Mouse (Mus musculus): ENCODE results near the gene Pdlim1.
A peak's percentile ranks its signal among the peaks of the same experiment; 100 is the strongest.

Gene Pdlim1

DNA sequence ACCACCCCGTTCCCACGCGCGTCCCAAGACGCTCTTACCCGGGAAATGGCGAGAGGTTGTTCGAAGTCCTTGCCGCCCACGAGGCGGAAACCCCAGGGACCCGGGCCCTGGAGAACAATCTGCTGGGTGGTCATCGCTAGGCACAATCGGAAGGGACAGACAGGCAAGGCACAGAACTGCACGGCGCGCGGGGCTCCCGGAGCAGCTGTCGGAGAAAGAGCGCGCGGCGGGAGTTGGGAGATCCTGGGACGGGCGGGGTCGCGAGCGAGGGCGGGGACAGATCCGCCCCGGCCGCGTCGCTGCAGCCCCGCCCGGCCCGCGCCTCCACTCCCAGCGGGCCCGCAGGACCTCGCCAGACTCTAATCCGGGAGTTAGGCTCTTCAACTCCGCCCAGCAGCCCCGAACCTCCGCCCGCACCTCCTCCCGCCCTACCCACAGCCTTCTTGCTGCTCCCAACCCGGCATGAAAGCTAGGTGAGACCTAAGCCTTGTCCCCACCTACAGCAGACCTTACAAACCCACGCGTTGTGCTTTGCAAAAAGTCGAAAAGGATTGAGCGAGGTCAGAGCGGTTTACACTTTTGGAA, at the start of gene Pdlim1:
Gene Pdlim1, minus strand, starts transcription at position 535 of the 585 bp plus-strand sequence.
- peak; percentile 85 for DNase-seq (ENCODE audit: low spot score)

DNA sequence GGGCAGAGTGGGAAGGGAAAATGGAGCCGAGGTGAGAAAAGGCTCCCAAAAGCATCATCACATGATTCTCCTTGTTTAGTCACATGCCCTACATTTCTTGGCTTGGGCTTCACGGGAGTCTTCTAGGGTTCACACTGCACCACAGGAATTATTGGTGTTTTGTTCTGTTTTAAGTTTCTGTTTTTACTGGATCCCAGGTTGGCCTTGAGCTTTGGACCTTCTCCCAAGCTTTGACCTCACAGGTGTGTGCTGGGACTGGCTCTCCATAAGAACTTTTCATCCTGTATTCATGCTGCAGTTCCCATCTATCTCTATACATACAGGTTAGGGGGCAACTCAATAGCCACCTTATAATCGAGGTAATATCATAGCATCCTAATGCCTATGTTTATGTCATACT, 47.6 kb upstream of the Pdlim1 start:
- no peak for DNase-seq (ENCODE audit: low spot score)

GRCm38 (mm10) chr19:40318511-40318910, 46.9 kb upstream of the Pdlim1 start:
- DNase-seq (ENCODE audit: low spot score), result no peak

- no peak for DNase-seq (ENCODE audit: low spot score)
These were observed 45.4 kb upstream of the Pdlim1 start for GRCm38 (mm10) chr19:40317001-40317400.

- no peak for DNase-seq (ENCODE audit: low spot score)
These were observed 42.6 kb upstream of the Pdlim1 start for GRCm38 (mm10) chr19:40314252-40314651.

DNA sequence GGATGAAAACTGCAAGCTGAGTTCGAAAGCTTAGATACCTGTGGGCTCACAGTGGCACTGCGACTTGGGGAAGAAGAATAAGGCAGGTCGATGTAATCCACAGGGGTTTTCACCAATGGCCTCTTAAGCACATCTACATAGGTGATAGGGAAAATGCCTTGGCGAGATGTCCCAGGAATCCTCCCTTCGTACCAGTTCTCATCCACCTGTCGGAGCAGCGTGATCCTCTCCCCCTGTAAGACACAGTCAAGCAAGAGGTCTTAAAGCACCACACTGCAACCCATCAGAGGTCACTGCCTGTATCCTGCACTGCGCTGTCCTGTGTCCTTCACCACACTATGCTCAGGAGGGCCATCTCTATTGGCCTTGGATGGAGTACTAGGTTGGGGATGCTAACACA, 40.0 kb upstream of the Pdlim1 start:
- no peak for DNase-seq (ENCODE audit: low spot score)

GRCm38 (mm10) chr19:40310410-40311130, 38.9 kb upstream of the Pdlim1 start:
- no peak for DNase-seq (ENCODE audit: low spot score)

DNA sequence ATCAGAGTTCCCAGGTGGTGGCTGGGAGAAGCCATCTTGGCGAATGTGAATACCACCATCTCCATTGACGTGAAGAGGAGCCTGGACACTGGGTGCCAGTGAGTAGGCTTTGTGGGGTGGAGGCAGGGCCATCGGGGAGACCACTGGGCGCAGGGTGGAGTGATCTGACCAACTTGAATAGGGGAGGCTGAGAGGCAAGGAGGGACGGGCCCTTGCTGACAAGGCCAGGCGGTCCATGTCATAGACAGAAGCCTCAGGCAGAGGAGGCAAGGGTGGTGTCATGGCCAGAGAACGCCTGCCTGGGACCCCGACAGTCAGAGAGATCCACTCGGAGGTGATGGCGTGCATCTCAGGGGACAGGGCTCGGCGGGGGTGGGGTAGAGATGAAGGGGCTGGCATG, 38.3 kb upstream of the Pdlim1 start:
- DNase-seq (ENCODE audit: low spot score), result no peak

DNA sequence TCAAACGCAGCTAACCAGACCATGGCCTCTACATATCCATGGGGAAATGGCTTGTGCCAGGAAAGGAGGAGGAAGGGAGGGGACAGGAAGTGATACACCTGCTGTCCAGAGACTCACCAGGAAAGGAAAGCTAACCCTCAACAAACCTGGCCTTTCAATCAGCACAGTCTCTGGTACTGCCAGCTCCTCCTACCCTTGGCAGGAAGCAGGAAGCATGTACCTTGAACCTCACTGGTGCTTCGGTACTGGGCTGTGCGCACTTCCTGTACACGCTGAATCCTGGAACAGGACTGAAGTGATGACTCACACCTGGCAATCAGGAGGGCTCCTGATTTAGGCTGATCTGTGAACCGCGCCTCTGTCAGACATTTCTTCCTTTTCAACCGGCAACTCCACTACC, 35.9 kb upstream of the Pdlim1 start:
- DNase-seq (ENCODE audit: low spot score), result no peak

GRCm38 (mm10) chr19:40306631-40307030, 35.0 kb upstream of the Pdlim1 start:
- DNase-seq (ENCODE audit: low spot score), result no peak

DNA sequence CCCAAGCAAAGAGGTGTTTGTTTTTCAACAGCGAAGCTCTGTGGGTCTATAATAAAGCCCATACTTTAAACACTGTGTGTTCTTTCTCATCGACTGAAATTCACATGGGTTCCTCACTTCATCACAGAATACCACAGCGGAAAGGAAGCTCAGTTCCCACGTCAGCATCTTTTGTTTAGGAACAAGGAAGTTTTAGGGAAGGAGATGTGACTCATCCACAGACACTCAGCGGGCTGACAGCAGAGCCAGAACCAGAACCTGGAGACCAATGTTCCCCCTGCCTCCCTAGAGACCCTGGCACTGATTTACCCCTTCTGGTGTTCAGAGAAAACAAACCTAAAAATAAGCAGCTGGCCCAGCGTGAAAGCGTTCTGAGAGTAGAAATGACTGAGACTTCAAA, 33.8 kb upstream of the Pdlim1 start:
- no peak for DNase-seq (ENCODE audit: low spot score)

DNA sequence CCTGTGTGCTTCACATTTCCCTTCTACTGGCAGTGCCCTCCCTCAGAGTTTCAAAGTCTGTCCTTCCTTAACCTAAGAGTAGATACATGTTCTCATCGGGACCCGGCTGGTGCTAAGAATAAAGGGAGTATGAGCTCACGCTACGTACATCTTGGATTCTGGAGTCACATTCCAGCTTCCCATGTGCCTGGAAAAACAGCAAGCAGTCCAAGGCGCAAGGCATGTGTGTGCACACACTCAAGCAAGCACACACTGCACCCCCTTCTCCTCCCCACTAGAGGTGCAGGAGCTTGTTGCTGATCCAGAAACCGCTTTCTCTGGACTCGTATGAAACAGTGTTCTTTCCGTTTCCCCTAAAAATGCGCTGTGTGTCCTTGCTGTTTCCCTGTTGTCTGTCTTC, 31.3 kb upstream of the Pdlim1 start:
- DNase-seq (ENCODE audit: low spot score), result no peak

DNA sequence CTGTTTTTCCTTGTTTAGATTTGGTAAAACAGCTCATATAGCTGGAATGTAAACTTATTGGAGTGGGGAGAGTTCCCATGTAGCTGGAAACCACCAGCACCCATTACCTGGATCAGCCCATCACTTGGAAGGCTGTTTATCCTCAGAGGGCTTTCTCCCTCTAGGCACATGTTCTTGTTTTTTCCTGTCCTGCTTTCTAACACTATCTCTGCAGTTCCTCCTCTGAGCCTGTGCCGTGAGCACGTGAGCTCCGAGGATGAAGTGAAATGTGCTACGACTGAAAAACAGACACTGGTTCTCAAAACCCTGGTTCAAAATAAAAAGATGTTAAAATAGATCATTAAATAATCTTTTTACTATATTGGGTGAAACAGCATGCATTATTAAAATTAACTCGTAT, 30.8 kb upstream of the Pdlim1 start:
- DNase-seq (ENCODE audit: low spot score), result no peak

DNA sequence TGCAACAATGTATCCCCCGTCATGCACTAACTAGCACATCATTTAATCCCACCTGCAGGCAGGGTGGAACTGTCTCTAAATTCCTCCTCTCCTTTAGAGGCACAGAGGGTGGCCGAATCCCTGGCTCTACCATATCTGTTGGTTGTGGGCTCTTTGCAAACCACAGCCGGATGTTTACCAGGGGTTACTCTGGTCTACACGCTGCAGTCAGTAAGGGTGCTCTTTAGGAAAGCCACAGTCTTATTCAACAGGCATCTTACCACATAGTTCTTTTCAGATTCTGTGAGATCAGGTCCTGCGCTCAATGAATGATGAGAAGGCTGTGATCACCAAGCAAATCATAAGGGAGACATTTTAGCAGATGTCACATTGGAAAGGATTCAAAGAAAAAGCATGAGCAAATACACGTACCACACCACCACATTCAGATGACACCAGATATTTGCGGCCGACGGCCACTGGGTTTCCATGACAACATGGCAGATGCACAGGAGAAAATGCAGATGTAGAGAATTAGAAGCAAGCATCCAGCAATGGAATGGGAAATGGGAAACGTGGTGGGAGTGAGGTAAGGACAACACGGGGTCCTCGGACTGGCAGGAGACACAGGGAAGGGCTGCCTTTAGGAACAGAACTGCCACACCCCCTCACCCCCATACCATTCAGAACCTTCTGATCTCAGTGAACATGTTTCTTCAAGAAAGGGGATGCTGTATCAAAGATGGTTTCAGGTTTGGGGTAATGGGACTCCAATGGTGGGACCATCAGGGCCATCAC, 28.5 kb upstream of the Pdlim1 start:
- DNase-seq (ENCODE audit: low spot score), result no peak

GRCm38 (mm10) chr19:40299182-40299581, 27.5 kb upstream of the Pdlim1 start:
- no peak for DNase-seq (ENCODE audit: low spot score)

- no peak for DNase-seq (ENCODE audit: low spot score)
These were observed 26.9 kb upstream of the Pdlim1 start for GRCm38 (mm10) chr19:40298574-40298973.

DNA sequence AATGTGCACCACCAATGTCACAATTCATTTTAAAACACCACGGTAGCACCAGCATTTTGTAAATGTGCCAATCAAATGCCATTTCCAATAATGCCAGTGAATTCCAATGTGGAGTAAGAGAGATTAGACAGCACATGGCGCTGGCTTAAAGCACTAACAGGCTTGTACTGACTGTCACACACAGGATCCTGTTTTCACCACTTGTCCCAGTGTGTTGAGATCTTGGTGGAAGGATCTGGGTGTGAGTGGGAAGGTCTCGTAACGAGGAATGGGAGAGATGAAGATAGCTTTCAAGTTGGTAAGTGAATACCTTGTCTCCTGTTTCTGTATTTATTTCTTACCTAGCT, 26.1 kb upstream of the Pdlim1 start:
- DNase-seq (ENCODE audit: low spot score), result no peak

DNA sequence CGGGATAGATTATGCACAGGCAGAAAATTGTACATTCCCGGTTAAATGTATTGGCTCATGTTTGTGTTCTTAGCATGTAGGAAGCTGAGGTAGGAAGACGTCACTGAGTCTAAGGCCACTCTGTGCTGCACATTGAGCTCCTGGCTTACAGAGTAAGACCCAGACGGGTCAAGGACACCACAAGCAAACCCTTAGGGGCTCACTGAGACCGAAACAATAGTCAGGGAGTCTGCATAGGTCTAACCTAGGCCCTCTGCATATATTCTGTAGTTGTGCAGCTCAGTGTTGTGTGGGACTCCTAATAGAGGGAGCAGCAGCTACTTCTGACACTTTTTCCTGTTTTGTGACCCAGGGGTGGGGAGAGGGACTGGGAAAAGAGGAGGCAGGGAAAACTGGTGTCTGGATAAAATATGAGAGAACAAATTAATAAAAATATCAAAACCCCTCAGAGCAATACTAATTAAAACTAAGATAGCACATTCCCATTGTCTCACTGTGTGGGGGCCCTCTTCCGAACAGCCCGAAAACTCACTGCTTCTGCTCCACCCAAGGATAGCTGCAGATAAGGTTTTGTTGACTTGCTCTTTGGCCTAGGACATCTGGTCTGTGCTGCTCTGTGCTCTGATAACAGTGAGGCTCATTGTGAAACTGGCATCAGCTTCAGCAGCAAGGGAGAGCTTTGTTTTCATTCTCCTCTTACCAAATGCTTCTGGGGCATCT, 25.6 kb upstream of the Pdlim1 start:
- DNase-seq (ENCODE audit: low spot score), result no peak

DNA sequence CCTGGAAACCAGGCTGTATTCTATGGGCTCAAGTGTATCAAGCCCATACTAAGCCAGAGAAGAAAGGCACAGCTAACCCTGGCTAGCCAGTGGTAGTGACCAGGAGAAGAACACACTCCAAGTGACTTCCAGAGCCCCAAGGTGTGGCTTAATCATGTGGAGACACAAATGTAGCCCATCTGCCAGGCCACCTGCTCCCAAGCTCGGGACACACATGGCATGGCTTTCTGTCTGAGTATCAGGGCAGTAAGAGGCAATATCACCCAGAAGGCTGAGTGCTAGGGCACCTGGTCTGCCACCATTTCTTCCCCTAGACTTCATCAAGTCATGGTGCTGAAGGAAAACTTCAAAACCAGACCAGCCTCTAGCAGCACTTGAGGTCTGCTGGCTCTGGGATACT, 22.6 kb upstream of the Pdlim1 start:
- DNase-seq (ENCODE audit: low spot score), result no peak

- no peak for DNase-seq (ENCODE audit: low spot score)
These were observed 22.1 kb upstream of the Pdlim1 start for GRCm38 (mm10) chr19:40293791-40294190.

- no peak for DNase-seq (ENCODE audit: low spot score)
These were observed 18.6 kb upstream of the Pdlim1 start for GRCm38 (mm10) chr19:40290099-40290724.

- no peak for DNase-seq (ENCODE audit: low spot score)
These were observed 16.8 kb upstream of the Pdlim1 start for GRCm38 (mm10) chr19:40288415-40288814.
